Mouse (Mus musculus): Measurements from ENCODE around the gene Efcab1. TPM values are rescaled to one million over a fixed set of nuclear protein-coding genes. Genes with fewer than 3 reads are reported as not detected.

Efcab1 gene
- polyA plus RNA-seq, 1 experiment from 2014 or later: 0.78 TPM

- DNase-seq (ENCODE audit: low spot score): no peak
These were observed 86.2 kb downstream of the Efcab1 start for GRCm38 (mm10) chr16:14992461-14993107.

DNA sequence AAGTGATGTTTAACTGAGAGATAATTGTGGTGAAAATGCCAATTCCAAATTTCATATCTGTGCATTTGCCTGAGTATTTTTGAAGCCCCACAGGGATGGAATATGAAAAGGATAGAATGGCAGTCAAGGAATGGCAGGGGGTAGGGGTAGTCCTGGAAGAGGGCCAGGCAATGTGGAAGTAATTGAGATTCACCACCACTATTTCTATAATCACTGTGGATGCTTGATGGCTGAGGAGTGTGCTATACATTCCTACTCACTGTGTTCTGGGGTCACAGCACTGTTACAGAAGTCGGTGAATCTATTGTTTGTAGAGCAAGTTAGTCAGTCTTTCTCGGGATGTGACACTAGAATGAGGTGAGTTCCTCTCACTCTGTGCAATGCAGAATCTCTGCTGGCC is 108.3 kb downstream of the Efcab1 start:
- no peak for DNase-seq (ENCODE audit: low spot score)
